Mouse (Mus musculus) lung, embryonic 15.5 days (tissue): Measurements from ENCODE around the gene Inca1. TPM values are rescaled to one million over a fixed set of nuclear protein-coding genes. Genes with fewer than 3 reads are reported as not detected.
A peak's percentile ranks its signal among the peaks of the same experiment; 100 is the strongest.

ENCODE experiments used
- ATAC-seq: fragments of 200-750 bp; cut with Nextera tagmentation; 2 replicates; pipeline ENCODE4 v1.8.0; 2017; ENCODE audit warnings: moderate number of reproducible peaks, borderline replicate concordance; ENCODE audit not compliant: low FRiP score, low TSS enrichment; ENCODE audit errors: extremely low read depth
- H3K27ac ChIP-seq: fragments of 300-500 bp; sonication (generic); 2 replicates; pipeline ENCODE4 v1.5.1; 2015; ENCODE audit warnings: moderate library complexity, mild to moderate bottlenecking, inconsistent platforms
- H3K27me3 ChIP-seq: fragments of 300-500 bp; sonication (generic); 2 replicates; pipeline ENCODE4 v1.6.1; 2015; ENCODE audit warnings: inconsistent platforms
- H3K36me3 ChIP-seq: fragments of 300-500 bp; sonication (generic); 2 replicates; pipeline ENCODE4 v1.6.1; 2015; ENCODE audit warnings: inconsistent platforms
- H3K4me1 ChIP-seq: fragments of 300-500 bp; sonication (generic); 2 replicates; pipeline ENCODE4 v1.6.1; 2015; ENCODE audit warnings: inconsistent platforms
- H3K4me2 ChIP-seq: fragments of 300-500 bp; sonication (generic); 2 replicates; pipeline ENCODE4 v1.6.1; 2015; ENCODE audit warnings: inconsistent platforms, mild to moderate bottlenecking, moderate library complexity
- H3K4me3 ChIP-seq: fragments of 300-500 bp; sonication (generic); 2 replicates; pipeline ENCODE4 v1.5.1; 2015; ENCODE audit warnings: mild to moderate bottlenecking, inconsistent platforms
- H3K9ac ChIP-seq: fragments of 300-500 bp; sonication (generic); 2 replicates; pipeline ENCODE4 v1.6.1; 2015; ENCODE audit warnings: inconsistent platforms
- H3K9me3 ChIP-seq: fragments of 300-500 bp; sonication (generic); 2 replicates; pipeline ENCODE4 v1.6.1; 2016; ENCODE audit warnings: inconsistent platforms
- WGBS: fragments of 180-500 bp; shearing (Covaris S2); methylation state at CpG from one replicate; pipeline ENCODE4 v1.1.7; 2015; 5-methylcytosine and 5-hydroxymethylcytosine counted together
- polyA plus RNA-seq: library from polyadenylated mRNA; unstranded; fragments of >200 nt; fragmentation: Nextera tagmentation; extraction: Ambion mirVana; gene quantifications from 2 replicates; pipeline ENCODE4 v1.2.1, GENCODE M21; 2015

The Inca1 gene
- polyA plus RNA-seq, 1 experiment from 2014 or later, result 1.5 TPM

- peak; percentile 46 for ATAC-seq
- Histone ChIP-seq H3K27ac (peak overlapping the region; percentile 99), H3K4me1 (peaks cover 59% of the 10 kb centered on the region), H3K9me3 (no peaks in the 10 kb centered on the region), H3K4me2 (peak overlapping the region; percentile 95), H3K36me3 (peaks cover 30% of the 10 kb centered on the region), H3K27me3 (no peaks in the 10 kb centered on the region), H3K4me3 (peak overlapping the region; percentile 100), H3K9ac (peak overlapping the region; percentile 64)
- WGBS, result under 1% methylated on average over 47 of the region's 48 CpGs
These were observed 44.9 kb downstream of the Inca1 start for GRCm38 (mm10) chr11:70654923-70655570.

- H3K4me1 ChIP-seq, result peaks cover 66% of the 10 kb centered on the region
- peaks cover 37% of the 10 kb centered on the region for H3K36me3 ChIP-seq
- H3K27ac ChIP-seq, result peak within 1 kb of the TSS; percentile 99
- no peaks in the 10 kb centered on the region for H3K27me3 ChIP-seq
- H3K9ac ChIP-seq, result peak within 1 kb of the TSS; percentile 100
- peak within 1 kb of the TSS; percentile 100 for H3K4me3 ChIP-seq
- WGBS, result under 1% methylated on average over 55 of the region's 61 CpGs
- H3K4me2 ChIP-seq, result peak within 1 kb of the TSS; percentile 95
- ATAC-seq, result peak; percentile 62
- no peaks in the 10 kb centered on the region for H3K9me3 ChIP-seq
These were observed 45.6 kb downstream of the Inca1 start, which contains the start of gene Pfn1 for GRCm38 (mm10) chr11:70654198-70654922. Gene Pfn1, minus strand, starts transcription at chr11:70654644.

DNA sequence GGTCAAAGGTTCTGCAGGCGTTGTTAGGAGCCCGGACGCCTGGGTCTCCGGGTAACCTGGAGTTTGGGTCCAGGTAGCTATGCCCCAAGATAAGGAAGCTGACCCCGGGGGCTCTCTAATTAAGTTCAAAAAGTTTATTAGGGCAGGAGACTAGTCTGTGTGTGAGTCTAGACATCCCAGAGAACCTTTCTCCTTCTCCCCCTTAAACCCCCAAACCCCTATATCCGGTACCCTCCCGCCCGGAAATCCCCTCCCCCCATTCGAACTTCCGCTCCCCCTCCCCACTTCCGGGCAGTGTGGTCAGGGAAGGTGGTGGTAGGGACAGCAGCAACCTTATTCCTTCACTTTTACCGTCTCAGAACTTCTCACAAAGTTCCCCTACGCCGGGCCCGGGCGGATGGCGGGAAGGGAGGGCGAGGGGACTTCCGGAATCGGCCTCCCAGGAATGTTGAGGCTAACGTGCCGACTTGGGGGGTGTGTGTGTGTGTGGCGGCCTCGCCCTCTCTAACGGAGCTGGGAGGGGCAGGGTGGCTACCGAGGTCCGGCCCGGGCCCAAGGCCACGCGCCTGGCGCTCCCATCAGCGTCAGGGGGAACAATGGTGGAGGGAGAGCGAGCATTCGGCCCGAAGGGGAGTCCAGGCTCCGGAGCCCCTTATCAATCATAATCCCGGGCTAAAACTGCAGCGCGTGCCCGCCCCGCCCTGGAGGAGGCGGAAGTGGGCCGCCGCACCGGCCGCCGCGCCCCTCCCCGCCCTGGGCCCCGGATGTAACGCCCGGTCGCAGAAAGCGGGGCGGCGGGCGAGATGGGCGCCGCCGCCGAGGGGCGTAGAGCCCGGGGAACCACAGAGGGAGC lies 46.4 kb downstream of the Inca1 start:
- Histone ChIP-seq H3K9me3 (no peaks in the 10 kb centered on the region), H3K27me3 (no peaks in the 10 kb centered on the region), H3K9ac (peak overlapping the region; percentile 100), H3K4me1 (peaks cover 74% of the 10 kb centered on the region), H3K27ac (peak overlapping the region; percentile 99), H3K4me2 (peak overlapping the region; percentile 95), H3K36me3 (peaks cover 43% of the 10 kb centered on the region), H3K4me3 (peak overlapping the region; percentile 100)
- under 1% methylated on average over 63 of the region's 63 CpGs for WGBS
- peak; percentile 56 for ATAC-seq

GRCm38 (mm10) chr11:70652884-70653344 lies 47.0 kb downstream of the Inca1 start:
- no peaks in the 10 kb centered on the region for H3K9me3 ChIP-seq
- peak overlapping the region; percentile 99 for H3K27ac ChIP-seq
- peak overlapping the region; percentile 95 for H3K4me2 ChIP-seq
- no peak for ATAC-seq
- 44% methylated on average over 6 of the region's 6 CpGs for WGBS
- peaks cover 45% of the 10 kb centered on the region for H3K36me3 ChIP-seq
- peak overlapping the region; percentile 100 for H3K4me3 ChIP-seq
- H3K4me1 ChIP-seq, result peaks cover 74% of the 10 kb centered on the region
- no peaks in the 10 kb centered on the region for H3K27me3 ChIP-seq
- H3K9ac ChIP-seq, result peak overlapping the region; percentile 100

DNA sequence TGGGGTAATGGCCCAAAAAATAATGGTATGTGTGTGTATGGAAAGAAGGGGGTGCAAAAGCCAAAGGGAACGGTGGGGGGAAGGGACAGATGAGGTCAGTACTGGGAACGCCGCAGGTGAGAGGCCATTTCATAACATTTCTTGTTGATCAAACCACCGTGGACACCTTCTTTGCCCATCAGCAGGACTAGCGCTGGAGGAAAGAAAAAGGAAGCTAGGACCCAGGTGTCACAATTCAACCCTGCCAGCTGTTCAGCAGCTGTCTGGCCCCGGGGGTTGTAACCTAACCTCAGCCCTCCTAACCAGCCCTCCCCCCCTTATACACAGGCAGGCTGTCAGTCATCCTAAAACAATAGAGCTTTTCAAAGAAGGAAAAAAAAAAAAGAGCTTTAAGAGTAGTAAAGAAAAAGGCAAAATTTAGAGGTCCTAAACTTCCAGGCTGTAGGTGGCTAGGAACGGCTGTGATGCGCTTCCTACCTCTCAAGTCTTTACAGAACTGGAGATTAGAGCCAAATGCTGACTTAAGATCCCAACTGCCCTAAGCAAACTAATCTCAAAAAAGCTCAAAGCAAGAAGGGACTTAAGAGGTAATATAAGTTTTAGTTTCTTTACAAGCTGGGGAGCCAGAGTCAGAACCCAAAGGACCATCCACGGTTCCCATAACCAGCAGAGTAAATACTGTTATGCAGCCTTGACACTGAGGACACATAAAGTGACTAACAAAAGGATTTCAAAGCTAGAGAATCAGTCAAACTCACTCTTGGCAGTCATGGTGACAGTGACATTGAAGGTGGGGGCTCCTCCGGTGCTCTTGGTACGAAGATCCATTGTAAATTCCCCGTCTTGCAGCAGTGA lies 47.7 kb downstream of the Inca1 start:
- Histone ChIP-seq H3K4me1 (peaks cover 69% of the 10 kb centered on the region), H3K4me2 (peak overlapping the region; percentile 95), H3K27me3 (no peaks in the 10 kb centered on the region), H3K27ac (0 out of 2 replicates have a peak overlapping the region, but pooled peaks have one; percentile 99), H3K36me3 (peaks cover 45% of the 10 kb centered on the region), H3K4me3 (peak overlapping the region; percentile 100), H3K9me3 (no peaks in the 10 kb centered on the region), H3K9ac (peak overlapping the region; percentile 100)
- no peak for ATAC-seq
- 45% methylated on average over 12 of the region's 12 CpGs for WGBS

DNA sequence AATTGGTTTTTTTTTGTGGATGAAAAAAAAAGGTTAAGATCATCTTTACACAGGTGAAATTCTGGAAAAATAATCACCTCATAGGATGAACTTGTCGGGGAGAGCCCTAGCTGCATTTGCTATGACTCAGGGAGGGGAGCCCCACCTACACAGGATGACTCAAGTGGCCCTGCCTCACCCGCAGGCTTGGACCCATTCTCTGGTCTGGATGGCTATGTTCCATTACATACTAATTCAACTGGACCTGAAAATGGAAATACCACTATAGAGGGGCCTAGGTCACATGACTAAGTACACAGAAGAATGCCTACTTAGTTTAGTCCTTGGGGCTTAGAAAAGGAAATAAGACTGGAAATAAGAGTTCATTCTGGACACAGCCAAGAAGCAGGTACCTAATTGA lies 48.6 kb downstream of the Inca1 start:
- 55% methylated on average over 2 of the region's 2 CpGs for WGBS
- no peak for ATAC-seq
- Histone ChIP-seq H3K27me3 (no peaks in the 10 kb centered on the region), H3K4me3 (0 out of 2 replicates have a peak overlapping the region, but pooled peaks have one; percentile 100), H3K4me2 (peak overlapping the region; percentile 95), H3K4me1 (peaks cover 60% of the 10 kb centered on the region), H3K9me3 (no peaks in the 10 kb centered on the region), H3K36me3 (peaks cover 45% of the 10 kb centered on the region), H3K27ac (no peak overlapping the region), H3K9ac (no peak overlapping the region; the same call in 1 of the 2 replicates)

- no peak overlapping the region for H3K4me3 ChIP-seq
- H3K27me3 ChIP-seq, result no peaks in the 10 kb centered on the region
- H3K27ac ChIP-seq, result peak overlapping the region; percentile 45; the same call in 1 of the 2 replicates
- no peaks in the 10 kb centered on the region for H3K9me3 ChIP-seq
- peaks cover 45% of the 10 kb centered on the region for H3K36me3 ChIP-seq
- WGBS, result 66% methylated on average over 12 of the region's 12 CpGs
- H3K9ac ChIP-seq, result no peak overlapping the region; the same call in 1 of the 2 replicates
- H3K4me2 ChIP-seq, result peak overlapping the region; percentile 95; the same call in 1 of the 2 replicates
- ATAC-seq, result no peak
- peaks cover 58% of the 10 kb centered on the region for H3K4me1 ChIP-seq
These were observed 49.4 kb downstream of the Inca1 start for GRCm38 (mm10) chr11:70650322-70651175.

DNA sequence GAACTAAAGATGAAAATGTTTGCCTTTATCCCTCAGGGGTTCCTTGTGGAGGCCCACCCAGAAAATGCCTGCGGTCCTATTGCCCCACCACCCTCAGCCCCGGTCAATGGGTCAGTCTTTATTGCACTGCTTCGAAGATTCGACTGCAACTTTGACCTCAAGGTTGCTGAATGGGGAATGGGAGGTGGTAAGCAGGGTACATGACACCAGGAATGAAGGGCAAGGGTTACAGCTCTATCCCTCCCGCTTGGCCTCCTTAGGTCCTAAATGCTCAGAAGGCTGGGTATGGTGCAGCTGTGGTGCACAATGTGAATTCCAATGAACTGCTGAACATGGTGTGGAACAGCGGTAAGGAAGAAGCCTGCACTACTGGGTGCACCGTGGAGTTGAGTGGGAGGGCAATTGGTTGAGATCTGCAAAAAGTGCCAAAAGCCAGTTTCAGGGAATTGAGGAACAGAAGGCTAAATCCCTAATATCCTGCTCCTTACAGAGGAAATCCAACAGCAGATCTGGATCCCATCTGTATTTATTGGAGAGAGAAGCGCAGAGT lies 50.7 kb downstream of the Inca1 start:
- Histone ChIP-seq H3K9me3 (no peaks in the 10 kb centered on the region), H3K27me3 (no peaks in the 10 kb centered on the region), H3K4me2 (peak overlapping the region; percentile 87), H3K4me1 (peaks cover 65% of the 10 kb centered on the region), H3K4me3 (peak overlapping the region; percentile 66; the same call in 1 of the 2 replicates), H3K9ac (peak overlapping the region; percentile 6; the same call in 1 of the 2 replicates), H3K27ac (no peak overlapping the region), H3K36me3 (peaks cover 54% of the 10 kb centered on the region)
- ATAC-seq, result no peak
- WGBS, result 75% methylated on average over 8 of the region's 8 CpGs

DNA sequence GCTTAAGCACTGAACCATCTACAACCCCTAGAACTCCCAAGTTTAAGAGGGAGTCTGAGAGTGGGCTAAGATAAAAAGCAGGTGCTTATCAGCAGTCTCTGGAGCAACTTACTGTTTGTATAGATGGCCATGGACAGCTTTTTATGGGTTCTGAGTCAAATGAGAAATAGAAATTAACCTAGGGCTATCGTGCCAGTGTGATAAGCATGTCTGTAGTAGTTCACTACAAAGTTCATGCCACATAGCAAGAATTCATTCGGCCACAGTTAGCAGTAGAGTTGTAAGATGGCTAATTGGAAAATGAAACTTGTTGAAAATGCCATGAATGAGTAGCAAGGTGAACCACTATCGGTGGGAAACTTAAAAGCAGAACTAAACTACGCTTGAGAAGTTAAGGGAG lies 51.4 kb downstream of the Inca1 start:
- Histone ChIP-seq H3K4me2 (peak overlapping the region; percentile 87), H3K4me1 (peaks cover 65% of the 10 kb centered on the region), H3K9me3 (no peaks in the 10 kb centered on the region), H3K27me3 (no peaks in the 10 kb centered on the region), H3K27ac (peak overlapping the region; percentile 98), H3K36me3 (peaks cover 61% of the 10 kb centered on the region), H3K9ac (peak overlapping the region; percentile 77), H3K4me3 (peak overlapping the region; percentile 66)
- no peak for ATAC-seq
- WGBS, result 73% methylated on average over 4 of the region's 4 CpGs
